Mouse (Mus musculus): ENCODE measurements at regions not wholly inside any gene's neighbourhood (a gene's known extent, or its start where the extent isn't known, plus 50 kb on each side); places are given as distances from the start of the nearest gene placed in this dataset.

DNA sequence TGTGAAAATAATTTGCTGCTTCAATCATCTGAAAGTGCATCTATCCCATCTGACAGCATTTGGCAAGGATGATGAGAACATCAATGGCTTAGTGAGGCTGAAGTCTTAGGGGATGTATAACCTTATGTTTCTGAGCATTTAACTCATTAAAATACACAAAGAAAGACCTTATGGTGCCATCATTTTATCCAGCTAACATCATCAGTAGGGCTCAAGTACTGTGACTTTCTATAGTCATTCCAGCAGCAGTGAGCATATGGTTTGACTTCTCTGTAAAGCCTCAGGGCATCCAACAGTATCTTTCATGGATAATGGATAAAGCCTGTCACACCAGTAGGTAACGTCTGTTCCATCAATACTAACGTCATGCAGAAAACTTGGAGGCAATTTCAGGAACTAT, 895.0 kb upstream of the Fat3 start:
- DNase-seq (ENCODE audit: low spot score) = peak; percentile 14
- no peak overlapping the region for H3K27ac ChIP-seq (replicated peaks; ENCODE audit: low read depth, low read length)
- no peak overlapping the region for H3K4me2 ChIP-seq (ENCODE audit: low read depth, low read length)
- H3K27me3 ChIP-seq (replicated peaks; ENCODE audit: control insufficient read depth, insufficient read depth, low read length) = no peaks in the 10 kb centered on the region
- H3K4me1 ChIP-seq (ENCODE audit: control insufficient read depth, insufficient read depth, low read length) = no peaks in the 10 kb centered on the region
- no peaks in the 10 kb centered on the region for H3K36me3 ChIP-seq (ENCODE audit: control insufficient read depth, insufficient read depth, low read length)
- no peaks in the 10 kb centered on the region for H3K9me3 ChIP-seq (ENCODE audit: control insufficient read depth, low read length)
- no peak for ATAC-seq (ENCODE audit: low read depth)
- WGBS = 31% methylated on average over 2 of the region's 2 CpGs
- H3K9ac ChIP-seq (ENCODE audit: low read depth, low read length) = no peak overlapping the region
- H3K4me3 ChIP-seq (ENCODE audit: low read depth, low read length) = no peak overlapping the region

DNA sequence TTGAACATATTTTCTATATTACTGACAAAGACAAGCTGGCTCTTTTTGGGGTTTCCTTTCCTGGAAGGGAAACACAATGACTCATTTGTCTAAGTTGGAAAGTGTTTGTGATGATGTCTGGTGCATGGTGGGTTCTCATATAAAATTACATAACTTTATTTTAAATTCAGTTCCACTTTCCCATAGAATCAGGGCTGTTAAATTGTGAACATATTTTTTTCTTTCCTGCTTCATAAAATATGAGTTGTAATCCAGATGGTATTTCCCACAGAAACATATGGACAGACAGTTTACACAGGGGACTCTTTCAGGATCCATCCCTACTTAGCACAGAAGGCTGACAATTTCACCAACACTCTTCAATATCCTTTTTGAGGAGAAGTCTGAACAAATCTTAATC, 892.0 kb upstream of the Fat3 start:
- 0 out of 2 replicates have a peak, but pooled peaks have one; percentile 18 for ATAC-seq (ENCODE audit: low read depth)
- no peaks in the 10 kb centered on the region for H3K4me1 ChIP-seq (ENCODE audit: control insufficient read depth, insufficient read depth, low read length)

More for the DNA sequence above, 892.0 kb upstream of the Fat3 start:
- peak; percentile 8 for DNase-seq (ENCODE audit: low spot score)
- Histone ChIP-seq H3K27me3 (replicated peaks; ENCODE audit: control insufficient read depth, insufficient read depth, low read length) (no peaks in the 10 kb centered on the region), H3K27ac (replicated peaks; ENCODE audit: low read depth, low read length) (no peak overlapping the region), H3K9ac (ENCODE audit: low read depth, low read length) (no peak overlapping the region), H3K9me3 (ENCODE audit: control insufficient read depth, low read length) (no peaks in the 10 kb centered on the region), H3K4me2 (ENCODE audit: low read depth, low read length) (no peak overlapping the region), H3K4me3 (ENCODE audit: low read depth, low read length) (no peak overlapping the region), H3K36me3 (ENCODE audit: control insufficient read depth, insufficient read depth, low read length) (no peaks in the 10 kb centered on the region)

Measured in embryonic facial prominence, embryonic 14.5 days (tissue).